Comparison of ENCODE assay signal across 13 mouse cellular contexts in the genomic region with DNA sequence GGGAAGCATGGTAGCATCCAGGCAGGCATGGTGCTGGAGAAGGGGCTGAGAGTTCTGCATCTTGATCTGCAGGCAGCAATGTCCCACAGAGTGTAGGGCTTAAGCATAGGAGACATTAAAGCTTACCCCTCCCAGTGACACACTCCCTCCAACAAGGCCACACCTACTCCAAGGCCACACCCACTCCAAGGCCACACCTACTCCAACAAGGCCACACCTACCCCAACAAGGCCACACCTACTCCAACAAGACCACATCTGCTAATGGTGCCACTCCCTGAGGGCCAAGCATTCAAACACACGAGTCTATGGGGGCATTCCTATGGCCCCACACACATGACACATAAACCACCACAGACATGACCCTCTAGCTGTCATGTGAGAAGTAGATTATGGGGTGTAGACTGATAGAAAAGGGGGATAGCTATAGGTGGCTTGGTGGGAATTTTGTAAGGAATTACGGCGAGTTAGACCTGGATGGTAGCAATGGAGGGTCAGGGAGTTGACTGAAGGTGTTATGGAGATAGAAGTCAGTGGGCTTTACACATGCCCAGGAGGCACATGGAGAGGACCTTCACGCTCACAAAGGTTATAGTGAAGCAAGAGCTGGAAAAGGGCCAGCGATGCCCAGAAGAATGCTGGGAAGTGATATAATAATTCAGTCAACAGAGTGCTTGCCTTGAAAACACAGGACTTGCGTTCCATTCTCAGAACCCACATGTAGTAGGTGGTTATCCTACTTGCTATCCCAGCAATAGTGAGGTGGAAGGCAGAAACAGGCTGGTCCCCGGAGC.
"Had no signal": no experiment of that assay in that cellular context is flagged by ENCODE, and none has a peak within 500 bp of the region (broad histone marks: within the 10 kb centered on the region; RNA-seq: fewer than 3 reads in every experiment).

No protein-coding gene starts in this region.

- H3K27me3 ChIP-seq: neural tube, embryonic 13.5 days had no signal

- H3K36me3 ChIP-seq: midbrain, embryonic 12.5 days; neural tube, embryonic 13.5 days had no signal

- H3K9ac ChIP-seq: lung, embryonic 14.5 days; midbrain, embryonic 12.5 days; neural tube, embryonic 13.5 days had no signal

- ATAC-seq: intestine, postnatal 0 days; lung, postnatal 0 days; midbrain, embryonic 16.5 days had no signal

- H3K4me3 ChIP-seq: midbrain, embryonic 12.5 days; myocyte; neural tube, embryonic 13.5 days had no signal

- H3K4me2 ChIP-seq: lung, embryonic 14.5 days; midbrain, embryonic 12.5 days; neural tube, embryonic 13.5 days had no signal

- DNase-seq: kidney, adult 2 months; kidney, postnatal 10 days; kidney, postnatal 4 days; lung, embryonic 14.5 days; thymus, adult 18-20 months; thymus, postnatal 36 days had no signal

- H3K27ac ChIP-seq: macrophage; midbrain, embryonic 12.5 days; neural tube, embryonic 13.5 days had no signal
